8 mouse cellular contexts compared by ENCODE assay signal in genomic region chr12:25097052-25097209, GRCm38 (mm10). TPM values are rescaled to one million over a fixed set of nuclear protein-coding genes. Genes with fewer than 3 reads are reported as not detected.
DNase-seq lines count a peak whose midpoint lies in the region; ATAC-seq lines count a peak whose summit lies in the region.

Gene Id2, minus strand, starts transcription at chr12:25097140.

- no peaks in the 10 kb centered on the region for H3K9me3 ChIP-seq in lung, embryonic 16.5 days (ENCODE audit: control insufficient read depth, low read length)
- H3K9me3 ChIP-seq in embryonic facial prominence, embryonic 10.5 days: no peaks in the 10 kb centered on the region
- no peaks in the 10 kb centered on the region for H3K9me3 ChIP-seq in liver, embryonic 11.5 days (ENCODE audit: control insufficient read depth, low read length)
- H3K9me3 ChIP-seq in stomach, embryonic 16.5 days (replicated peaks; ENCODE audit: control insufficient read depth, low read length): no peaks in the 10 kb centered on the region

- WGBS in lung, embryonic 16.5 days: 3% methylated on average over 1 of the region's 1 CpGs
- 8% methylated on average over 1 of the region's 1 CpGs for WGBS in embryonic facial prominence, embryonic 10.5 days
- WGBS in liver, embryonic 11.5 days: 5% methylated on average over 1 of the region's 1 CpGs
- WGBS in stomach, embryonic 16.5 days: 3% methylated on average over 1 of the region's 1 CpGs

- H3K4me1 ChIP-seq in lung, embryonic 16.5 days (replicated peaks; ENCODE audit: control insufficient read depth, insufficient read depth, low read length): peaks cover 36% of the 10 kb centered on the region
- H3K4me1 ChIP-seq in embryonic facial prominence, embryonic 10.5 days: peaks cover 68% of the 10 kb centered on the region
- H3K4me1 ChIP-seq in liver, embryonic 11.5 days (replicated peaks; ENCODE audit: control insufficient read depth, insufficient read depth, low read length): peaks cover 7% of the 10 kb centered on the region
- H3K4me1 ChIP-seq in stomach, embryonic 16.5 days (ENCODE audit: control insufficient read depth, insufficient read depth, low read length): peaks cover 43% of the 10 kb centered on the region

- no peaks in the 10 kb centered on the region for H3K27me3 ChIP-seq in lung, embryonic 16.5 days (ENCODE audit: control insufficient read depth, insufficient read depth, low read depth, low read length)
- H3K27me3 ChIP-seq in embryonic facial prominence, embryonic 10.5 days (replicated peaks; ENCODE audit: low read depth, poor library complexity, severe bottlenecking): peaks cover 11% of the 10 kb centered on the region
- peaks cover 85% of the 10 kb centered on the region for H3K27me3 ChIP-seq in liver, embryonic 11.5 days (replicated peaks; ENCODE audit: control insufficient read depth, insufficient read depth, low read length)
- no peaks in the 10 kb centered on the region for H3K27me3 ChIP-seq in stomach, embryonic 16.5 days (ENCODE audit: control insufficient read depth, insufficient read depth, low read length)

- no peak for DNase-seq in lung, postnatal 4 days
- DNase-seq in embryonic facial prominence, embryonic 10.5 days (ENCODE audit: low spot score): no peak
- DNase-seq in liver, embryonic 11.5 days (ENCODE audit: low spot score): no peak
- DNase-seq in cerebellum, adult 18-20 months: no peak
- DNase-seq in cerebellum, adult 9-10 months: no peak

- ATAC-seq in lung, embryonic 16.5 days (ENCODE audit: low read depth): no peak
- no peak for ATAC-seq in hematopoietic stem cell, adult 5-6 weeks (replicated peaks in 1 of 2; ENCODE audit: insufficient read depth in 1 of 2, low FRiP score in 2 of 2, low TSS enrichment in 1 of 2, low read depth in 1 of 2, poor library complexity in 2 of 2, severe bottlenecking in 2 of 2)
- no peak for ATAC-seq in liver, embryonic 11.5 days (replicated peaks; ENCODE audit: low FRiP score)
- ATAC-seq in stomach, embryonic 16.5 days (ENCODE audit: insufficient read depth, low FRiP score): no peak

- H3K27ac ChIP-seq in lung, embryonic 16.5 days (ENCODE audit: low read length): peak within 1 kb of the TSS; percentile 99
- H3K27ac ChIP-seq in embryonic facial prominence, embryonic 10.5 days (replicated peaks): peak within 1 kb of the TSS; percentile 99
- H3K27ac ChIP-seq in liver, embryonic 11.5 days (ENCODE audit: low read depth, low read length): peak within 1 kb of the TSS; percentile 91
- H3K27ac ChIP-seq in stomach, embryonic 16.5 days (ENCODE audit: low read length): peak within 1 kb of the TSS; percentile 99

- H3K4me2 ChIP-seq in lung, embryonic 16.5 days (ENCODE audit: low read depth, low read length): peak within 1 kb of the TSS; percentile 93
- H3K4me2 ChIP-seq in liver, embryonic 11.5 days: peak within 1 kb of the TSS; percentile 83
- H3K4me2 ChIP-seq in stomach, embryonic 16.5 days (ENCODE audit: low read depth, low read length): peak within 1 kb of the TSS; percentile 87

- H3K9ac ChIP-seq in lung, embryonic 16.5 days (ENCODE audit: low read length): peak within 1 kb of the TSS; percentile 73
- peak within 1 kb of the TSS; percentile 63 for H3K9ac ChIP-seq in liver, embryonic 11.5 days (ENCODE audit: low read depth, low read length)
- peak within 1 kb of the TSS; percentile 86 for H3K9ac ChIP-seq in stomach, embryonic 16.5 days (ENCODE audit: low read length)

- peak within 1 kb of the TSS; percentile 74 for H3K4me3 ChIP-seq in lung, embryonic 16.5 days (ENCODE audit: low read length)
- H3K4me3 ChIP-seq in embryonic facial prominence, embryonic 10.5 days: peak within 1 kb of the TSS; percentile 76
- H3K4me3 ChIP-seq in liver, embryonic 11.5 days (ENCODE audit: low read depth, low read length): peak within 1 kb of the TSS; percentile 71
- H3K4me3 ChIP-seq in stomach, embryonic 16.5 days (replicated peaks; ENCODE audit: low read length): peak within 1 kb of the TSS; percentile 84

- H3K36me3 ChIP-seq in lung, embryonic 16.5 days (ENCODE audit: control insufficient read depth, insufficient read depth, low read length): no peaks in the 10 kb centered on the region
- peaks cover 6% of the 10 kb centered on the region; the same call in 1 of the 2 replicates for H3K36me3 ChIP-seq in embryonic facial prominence, embryonic 10.5 days (replicated peaks)
- H3K36me3 ChIP-seq in liver, embryonic 11.5 days (ENCODE audit: control insufficient read depth, insufficient read depth, low read length): no peaks in the 10 kb centered on the region
- H3K36me3 ChIP-seq in stomach, embryonic 16.5 days (ENCODE audit: control insufficient read depth, insufficient read depth, low read length): no peaks in the 10 kb centered on the region

RNA-seq across cellular contexts. Expression of gene Id2, which starts in this region (rescaled TPM):
- polyA plus RNA-seq in lung, embryonic 16.5 days (2015; fragmentation: Nextera tagmentation; extraction: Ambion mirVana): 562 and 618 TPM in 2 replicates
- 400 and 403 TPM in 2 replicates for polyA plus RNA-seq in embryonic facial prominence, embryonic 10.5 days (2016; fragmentation: Nextera tagmentation; extraction: Ambion mirVana)
- total RNA-seq in hematopoietic stem cell, adult 5-6 weeks (2017): 29.3 and 30.9 TPM in 2 replicates
- 227 and 228 TPM in 2 replicates for polyA plus RNA-seq in liver, embryonic 11.5 days (2014; fragmentation: Nextera tagmentation; extraction: Ambion mirVana)
- 324 and 325 TPM in 2 replicates for polyA plus RNA-seq in stomach, embryonic 16.5 days (2015; fragmentation: Nextera tagmentation; extraction: Ambion mirVana)
